Mouse (Mus musculus) liver, adult 2 months (tissue): ENCODE measurements around the gene Sdf4.

ENCODE experiments used
- CTCF ChIP-seq: fragments of 200-500 bp; IDR thresholded peaks from 2 replicates; pipeline ENCODE4 v1.5.1; 2011; ENCODE audit warnings: low read depth, low read length, control low read depth
- POLR2A ChIP-seq: fragments of 200-500 bp; IDR thresholded peaks from 2 replicates; pipeline ENCODE4 v1.6.1; 2011; ENCODE audit warnings: low read length, control low read depth; ENCODE audit not compliant: insufficient read depth; ENCODE audit errors: extremely low read depth

GRCm38 (mm10) chr4:155969043-155969653 is 23.5 kb upstream of the Sdf4 start:
- TF ChIP-seq POLR2A (no peak), CTCF (no peak)
